Mouse (Mus musculus) small intestine, adult 2 months (tissue): Measurements from ENCODE around the gene Ttc17.
"Not testable (repeated sequence)": the region's sequence is repeated elsewhere in the genome, so short reads cannot be mapped to it uniquely, and the experiment has no call there.

ENCODE experiments used
- CTCF ChIP-seq: fragments of 200-500 bp; IDR thresholded peaks from 2 replicates; pipeline ENCODE4 v1.5.1; 2012; ENCODE audit warnings: low read depth, mild to moderate bottlenecking, control low read depth, inconsistent platforms, low read length, moderate library complexity, mixed read lengths; ENCODE audit not compliant: insufficient replicate concordance, insufficient read length; ENCODE audit errors: extremely low read depth
- POLR2A ChIP-seq: fragments of 200-500 bp; IDR thresholded peaks from 2 replicates; pipeline ENCODE4 v1.6.1; 2012; ENCODE audit warnings: low read depth, mild to moderate bottlenecking, control low read depth, inconsistent platforms, low read length, moderate library complexity

GRCm38 (mm10) chr2:94384483-94384882 is 22.0 kb downstream of the Ttc17 start:
- TF ChIP-seq CTCF, POLR2A: not testable (repeated sequence)
